Mouse (Mus musculus) megakaryocyte, adult 5-6 weeks (primary cell): ENCODE data around the gene Cox19. TPM values are rescaled to one million over a fixed set of nuclear protein-coding genes. Genes with fewer than 3 reads are reported as not detected.
A peak's percentile ranks its signal among the peaks of the same experiment; 100 is the strongest.

ENCODE experiments used
- ATAC-seq: 2 replicates; pipeline ENCODE4 v1.8.0; 2016; ENCODE audit warnings: mild to moderate bottlenecking, inconsistent platforms; ENCODE audit not compliant: poor library complexity, severe bottlenecking
- total RNA-seq, 2 experiments: library from RNA; stranded (forward) in 1 of 2; stranded (reverse) in 1 of 2; fragments of 153-499, 151-499 nt in 1 of 2; fragments of 221-1000, 200-1000 nt in 1 of 2; gene quantifications; 2 replicates each; pipeline versions ENCODE4 v1.2.3 to v1.2.4; 2015 to 2017

Cox19 gene
- total RNA-seq, 2 experiments from 2014 or later = 20.0 to 35.6 TPM

- ATAC-seq = no peak
Measured at GRCm38 (mm10) chr5:139333301-139334013, 17.8 kb downstream of the Cox19 start.

GRCm38 (mm10) chr5:139332590-139333272 lies 18.5 kb downstream of the Cox19 start:
- ATAC-seq = no peak

GRCm38 (mm10) chr5:139331742-139332141 lies 19.5 kb downstream of the Cox19 start:
- peak; percentile 67 for ATAC-seq

- ATAC-seq = no peak
Measured at GRCm38 (mm10) chr5:139330766-139331165, 20.5 kb downstream of the Cox19 start.

- peak; percentile 30 for ATAC-seq
Measured at GRCm38 (mm10) chr5:139327634-139328020, 23.6 kb downstream of the Cox19 start.

- no peak for ATAC-seq
Measured at GRCm38 (mm10) chr5:139326986-139327633, 24.1 kb downstream of the Cox19 start.

- no peak for ATAC-seq
Measured at GRCm38 (mm10) chr5:139326111-139326696, 25.0 kb downstream of the Cox19 start.

- ATAC-seq = peak; percentile 45
Measured at GRCm38 (mm10) chr5:139325395-139325966, 25.7 kb downstream of the Cox19 start, which contains the start of gene Adap1. Gene Adap1, minus strand, starts transcription at chr5:139325622.

- peak; percentile 60 for ATAC-seq
Measured at GRCm38 (mm10) chr5:139324691-139325394, 26.4 kb downstream of the Cox19 start.

- ATAC-seq = peak; percentile 46
Measured at GRCm38 (mm10) chr5:139324045-139324491, 27.1 kb downstream of the Cox19 start.

GRCm38 (mm10) chr5:139323260-139323924 lies 27.8 kb downstream of the Cox19 start:
- ATAC-seq = no peak

- no peak for ATAC-seq
Measured at GRCm38 (mm10) chr5:139321331-139321730, 29.9 kb downstream of the Cox19 start.

- ATAC-seq = no peak
Measured at GRCm38 (mm10) chr5:139320424-139320823, 30.8 kb downstream of the Cox19 start.

- ATAC-seq = no peak
Measured at GRCm38 (mm10) chr5:139317751-139318504, 33.3 kb downstream of the Cox19 start.

GRCm38 (mm10) chr5:139316982-139317675 lies 34.1 kb downstream of the Cox19 start:
- ATAC-seq = no peak

GRCm38 (mm10) chr5:139314941-139315642 lies 36.1 kb downstream of the Cox19 start:
- no peak for ATAC-seq

GRCm38 (mm10) chr5:139313536-139313935 lies 37.7 kb downstream of the Cox19 start:
- ATAC-seq = no peak

- ATAC-seq = no peak
Measured at GRCm38 (mm10) chr5:139311822-139312221, 39.4 kb downstream of the Cox19 start.
